Mouse (Mus musculus): Measurements from ENCODE around the gene Zpld1. TPM values are rescaled to one million over a fixed set of nuclear protein-coding genes. Genes with fewer than 3 reads are reported as not detected.

The Zpld1 gene
- polyA plus RNA-seq (2012; rRNA removed): not detected in 2 replicates

DNA sequence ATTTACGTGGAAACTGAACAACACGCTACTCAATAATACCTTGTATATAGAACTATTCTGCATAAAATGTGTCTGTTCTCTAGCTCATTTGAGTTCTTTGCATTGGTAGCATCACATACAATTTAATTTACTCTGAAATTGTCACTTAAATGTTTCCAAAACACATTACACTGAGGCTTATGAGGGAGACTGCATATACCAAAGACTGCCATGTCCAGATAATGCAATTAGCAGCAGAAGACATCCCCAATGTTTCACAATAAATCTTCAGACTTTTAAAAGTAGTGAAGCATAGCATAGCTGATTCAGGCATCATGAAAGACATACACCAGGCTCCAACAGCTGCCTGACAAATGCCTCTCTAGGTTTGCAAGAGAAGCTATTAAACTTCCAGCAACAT lies at the start of gene Zpld1:
Gene Zpld1 (minus strand): TSS at position 101 of the 400 bp plus-strand sequence.
- H3K27me3 ChIP-seq (ENCODE audit: control insufficient read depth, insufficient read depth, low read length): no peaks in the 10 kb centered on the region
- WGBS: 96% methylated on average over 2 of the region's 2 CpGs
- H3K36me3 ChIP-seq (ENCODE audit: control insufficient read depth, insufficient read depth, low read length): no peaks in the 10 kb centered on the region
- H3K27ac ChIP-seq (ENCODE audit: insufficient read depth, low read depth, low read length): no peak within 1 kb of the TSS
- H3K4me1 ChIP-seq (ENCODE audit: control insufficient read depth, insufficient read depth, insufficient read length, low read length): no peaks in the 10 kb centered on the region
- no peak within 1 kb of the TSS for H3K4me3 ChIP-seq (ENCODE audit: low read depth, low read length)
- TF ChIP-seq CTCF (IDR thresholded peaks at IDR 0.05; ENCODE audit: extremely low read depth, insufficient read length, insufficient replicate concordance, low read depth, low read length) (no peak), POLR2A (IDR thresholded peaks at IDR 0.05; ENCODE audit: low read depth, low read length) (no peak)

DNA sequence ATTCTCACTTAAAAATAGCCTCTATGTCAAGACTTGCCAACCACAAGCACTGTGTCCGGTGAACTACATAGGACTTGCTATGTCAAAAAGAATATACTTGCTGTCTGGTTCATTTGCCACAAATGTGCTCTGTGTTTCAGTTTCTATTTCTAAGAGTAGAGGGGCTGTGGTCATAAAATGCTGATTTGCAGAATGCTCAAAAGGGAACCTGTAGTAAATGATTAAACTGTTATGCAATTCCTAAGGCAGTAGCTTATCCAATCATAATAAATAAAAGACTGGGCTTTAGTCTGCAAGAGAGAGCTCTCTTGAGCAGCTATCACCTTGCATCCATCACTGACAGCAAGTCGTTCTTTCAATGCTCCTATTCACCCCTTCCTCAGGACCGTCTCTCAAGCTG lies 47.9 kb upstream of the Zpld1 start:
- no peak overlapping the region for H3K4me3 ChIP-seq (ENCODE audit: low read depth, low read length)
- no peaks in the 10 kb centered on the region for H3K4me1 ChIP-seq (ENCODE audit: control insufficient read depth, insufficient read depth, insufficient read length, low read length)
- no peak overlapping the region for H3K27ac ChIP-seq (ENCODE audit: insufficient read depth, low read depth, low read length)
- H3K36me3 ChIP-seq (ENCODE audit: control insufficient read depth, insufficient read depth, low read length): no peaks in the 10 kb centered on the region
- 45% methylated on average over 3 of the region's 3 CpGs for WGBS
- no peaks in the 10 kb centered on the region for H3K27me3 ChIP-seq (ENCODE audit: control insufficient read depth, insufficient read depth, low read length)
- no peak for TF ChIP-seq CTCF (IDR thresholded peaks at IDR 0.05; ENCODE audit: extremely low read depth, insufficient read length, insufficient replicate concordance, low read depth, low read length)
- TF ChIP-seq POLR2A (IDR thresholded peaks at IDR 0.05; ENCODE audit: low read depth, low read length): no peak

DNA sequence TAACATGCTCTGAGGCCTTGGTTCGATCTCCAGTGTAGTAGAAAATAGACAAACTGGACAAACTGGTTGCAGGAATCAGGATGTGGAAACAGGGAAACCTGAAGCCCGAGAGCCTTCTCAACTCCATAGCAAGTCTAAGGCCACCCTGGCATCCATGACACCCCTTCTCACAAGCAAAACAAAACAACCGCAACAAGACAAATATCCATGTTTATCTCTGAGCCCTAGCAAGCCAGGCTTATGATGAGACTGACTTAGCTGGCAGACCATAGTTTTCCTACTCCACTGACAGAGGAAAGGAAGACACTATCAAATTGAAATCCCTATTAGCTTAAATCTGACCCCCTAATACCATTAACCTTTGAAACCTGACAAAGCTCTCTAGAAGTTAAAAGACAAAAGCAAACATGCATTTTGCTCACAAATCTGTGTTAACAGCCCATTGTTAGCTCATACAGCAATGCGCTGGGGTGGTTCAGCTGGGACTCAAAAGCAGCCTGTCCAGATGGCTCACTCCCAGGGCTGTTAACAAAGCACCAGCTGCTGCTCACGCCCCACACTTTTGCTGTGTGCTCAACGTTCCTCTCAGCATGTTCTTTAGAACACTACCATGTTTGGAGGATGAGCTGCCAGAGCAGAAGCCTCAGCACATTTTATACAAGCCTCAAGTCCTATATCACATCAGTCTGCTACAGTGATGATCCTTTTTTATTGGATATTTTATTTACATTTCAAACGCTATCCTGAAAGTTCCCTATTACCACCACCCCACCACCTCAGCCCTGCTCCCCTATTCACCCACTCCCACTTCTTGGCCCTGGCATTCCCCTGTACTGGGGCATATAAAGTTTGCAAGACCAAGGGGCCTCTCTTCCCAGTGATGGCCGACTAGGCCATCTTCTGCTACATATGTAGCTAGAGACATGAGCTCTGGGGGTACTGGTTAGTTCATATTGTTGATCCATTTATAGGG lies 24.0 kb upstream of the Zpld1 start:
- WGBS: 33% methylated on average over 8 of the region's 8 CpGs

DNA sequence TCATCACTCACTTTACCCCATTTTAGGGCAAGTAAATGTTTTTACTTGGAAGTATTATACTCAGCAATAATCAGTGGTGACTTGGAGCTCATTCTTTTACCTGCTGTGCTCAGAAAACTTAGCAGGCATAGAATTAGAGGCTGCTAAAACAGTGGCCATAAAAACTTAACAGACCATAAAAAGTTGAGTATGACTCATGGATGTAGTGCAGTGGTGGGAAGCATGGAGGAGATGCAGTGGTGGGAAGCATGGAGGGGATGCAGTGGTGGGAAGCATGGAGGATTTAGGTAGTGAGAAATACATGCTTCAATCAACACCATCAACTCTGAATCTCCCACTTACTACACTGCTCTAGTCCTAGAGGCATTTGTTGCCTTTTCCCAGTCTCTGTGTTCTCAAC lies 19.2 kb upstream of the Zpld1 start:
- Histone ChIP-seq H3K27ac (ENCODE audit: insufficient read depth, low read depth, low read length) (no peak overlapping the region), H3K36me3 (ENCODE audit: control insufficient read depth, insufficient read depth, low read length) (no peaks in the 10 kb centered on the region)
- TF ChIP-seq CTCF (IDR thresholded peaks at IDR 0.05; ENCODE audit: extremely low read depth, insufficient read length, insufficient replicate concordance, low read depth, low read length): no peak
- no peak for TF ChIP-seq POLR2A (IDR thresholded peaks at IDR 0.05; ENCODE audit: low read depth, low read length)

More for the DNA sequence above, 24.0 kb upstream of the Zpld1 start:
- Histone ChIP-seq H3K4me1 (ENCODE audit: control insufficient read depth, insufficient read depth, insufficient read length, low read length) (no peaks in the 10 kb centered on the region), H3K36me3 (ENCODE audit: control insufficient read depth, insufficient read depth, low read length) (no peaks in the 10 kb centered on the region), H3K27ac (ENCODE audit: insufficient read depth, low read depth, low read length) (no peak overlapping the region), H3K27me3 (ENCODE audit: control insufficient read depth, insufficient read depth, low read length) (no peaks in the 10 kb centered on the region), H3K4me3 (ENCODE audit: low read depth, low read length) (no peak overlapping the region)
- TF ChIP-seq POLR2A (IDR thresholded peaks at IDR 0.05; ENCODE audit: low read depth, low read length) (no peak), CTCF (IDR thresholded peaks at IDR 0.05; ENCODE audit: extremely low read depth, insufficient read length, insufficient replicate concordance, low read depth, low read length) (no peak)

DNA sequence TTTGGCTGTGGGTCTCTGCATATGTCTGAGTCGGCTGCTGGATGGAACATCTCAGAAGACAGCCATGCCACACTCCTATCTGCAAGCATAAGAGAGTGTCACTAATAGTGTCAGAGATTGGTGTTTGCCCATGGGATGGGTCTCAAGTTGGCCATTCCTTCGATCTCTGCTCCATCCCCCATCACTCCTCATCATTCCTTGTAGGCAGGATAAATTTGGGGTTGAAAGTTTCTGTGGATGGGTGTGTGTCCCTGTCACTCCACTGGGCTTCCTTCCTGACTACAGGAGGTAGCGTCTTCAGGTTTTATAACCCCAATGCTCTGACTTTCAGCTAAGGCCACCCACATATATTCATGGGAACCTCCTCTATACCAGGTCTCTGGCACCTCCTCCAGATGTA lies 14.3 kb upstream of the Zpld1 start:
- 74% methylated on average over 3 of the region's 3 CpGs for WGBS
- no peak overlapping the region for H3K27ac ChIP-seq (ENCODE audit: insufficient read depth, low read depth, low read length)
- no peaks in the 10 kb centered on the region for H3K4me1 ChIP-seq (ENCODE audit: control insufficient read depth, insufficient read depth, insufficient read length, low read length)
- no peaks in the 10 kb centered on the region for H3K36me3 ChIP-seq (ENCODE audit: control insufficient read depth, insufficient read depth, low read length)
- no peak overlapping the region for H3K4me3 ChIP-seq (ENCODE audit: low read depth, low read length)
- H3K27me3 ChIP-seq (ENCODE audit: control insufficient read depth, insufficient read depth, low read length): no peaks in the 10 kb centered on the region
- TF ChIP-seq POLR2A (IDR thresholded peaks at IDR 0.05; ENCODE audit: low read depth, low read length) (no peak), CTCF (IDR thresholded peaks at IDR 0.05; ENCODE audit: extremely low read depth, insufficient read length, insufficient replicate concordance, low read depth, low read length) (no peak)

More for the DNA sequence above, 19.2 kb upstream of the Zpld1 start:
- Histone ChIP-seq H3K4me3 (ENCODE audit: low read depth, low read length) (no peak overlapping the region), H3K27me3 (ENCODE audit: control insufficient read depth, insufficient read depth, low read length) (no peaks in the 10 kb centered on the region), H3K4me1 (ENCODE audit: control insufficient read depth, insufficient read depth, insufficient read length, low read length) (no peaks in the 10 kb centered on the region)

DNA sequence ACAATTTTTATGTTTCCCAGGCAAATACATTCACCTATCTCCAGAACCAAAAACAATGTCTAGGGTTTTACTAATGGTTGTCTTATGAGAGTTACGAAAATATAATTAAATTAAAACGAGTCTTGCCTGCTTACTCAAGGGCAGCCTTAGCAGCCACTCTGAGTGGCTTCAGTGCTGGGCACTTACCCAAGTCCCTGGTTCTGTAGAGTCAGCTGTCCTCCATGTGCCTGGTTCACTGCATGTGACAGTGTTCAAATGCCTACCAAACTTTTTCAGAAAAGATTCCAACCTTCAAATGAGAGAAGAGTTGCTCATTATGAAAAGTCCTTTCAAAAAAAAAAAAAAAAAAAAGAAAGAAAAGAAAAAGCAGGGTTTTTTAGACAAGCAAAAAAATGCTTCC lies 15.1 kb downstream of the Zpld1 start:
- Histone ChIP-seq H3K27ac (ENCODE audit: insufficient read depth, low read depth, low read length) (no peak overlapping the region), H3K4me1 (ENCODE audit: control insufficient read depth, insufficient read depth, insufficient read length, low read length) (no peaks in the 10 kb centered on the region), H3K36me3 (ENCODE audit: control insufficient read depth, insufficient read depth, low read length) (no peaks in the 10 kb centered on the region), H3K27me3 (ENCODE audit: control insufficient read depth, insufficient read depth, low read length) (no peaks in the 10 kb centered on the region), H3K4me3 (ENCODE audit: low read depth, low read length) (no peak overlapping the region)
- TF ChIP-seq POLR2A (IDR thresholded peaks at IDR 0.05; ENCODE audit: low read depth, low read length) (no peak), CTCF (IDR thresholded peaks at IDR 0.05; ENCODE audit: extremely low read depth, insufficient read length, insufficient replicate concordance, low read depth, low read length) (no peak)
- 66% methylated on average over 2 of the region's 2 CpGs for WGBS

DNA sequence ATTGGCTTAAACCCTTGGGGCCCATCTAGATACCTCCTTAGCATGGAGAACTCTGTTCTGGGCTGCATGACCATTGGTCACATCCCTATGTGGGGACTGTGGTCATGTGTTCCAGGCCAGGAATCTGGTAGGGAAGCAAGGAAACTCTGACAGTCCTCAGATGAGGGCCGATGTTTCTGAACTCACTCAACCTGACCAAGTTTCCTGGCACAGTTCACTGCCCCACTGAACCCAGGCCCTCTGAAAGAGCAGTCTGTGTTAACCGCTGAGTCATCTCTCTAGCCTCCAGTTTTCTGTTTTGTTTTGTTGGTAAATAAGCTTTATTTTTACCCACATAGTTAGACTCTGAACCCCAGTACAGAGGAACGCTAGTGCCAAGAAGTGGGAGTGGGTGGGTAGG lies 20.3 kb downstream of the Zpld1 start:
- TF ChIP-seq CTCF (IDR thresholded peaks at IDR 0.05; ENCODE audit: extremely low read depth, insufficient read length, insufficient replicate concordance, low read depth, low read length): no peak
- no peak for TF ChIP-seq POLR2A (IDR thresholded peaks at IDR 0.05; ENCODE audit: low read depth, low read length)
- no peaks in the 10 kb centered on the region for H3K4me1 ChIP-seq (ENCODE audit: control insufficient read depth, insufficient read depth, insufficient read length, low read length)
- no peaks in the 10 kb centered on the region for H3K36me3 ChIP-seq (ENCODE audit: control insufficient read depth, insufficient read depth, low read length)
- WGBS: 91% methylated on average over 3 of the region's 3 CpGs
- no peaks in the 10 kb centered on the region for H3K27me3 ChIP-seq (ENCODE audit: control insufficient read depth, insufficient read depth, low read length)
- no peak overlapping the region for H3K4me3 ChIP-seq (ENCODE audit: low read depth, low read length)
- no peak overlapping the region for H3K27ac ChIP-seq (ENCODE audit: insufficient read depth, low read depth, low read length)

All from small intestine, adult 2 months (tissue).